Mouse (Mus musculus) lung, embryonic 14.5 days (tissue): ENCODE data around the gene 1700088E04Rik. TPM values are rescaled to one million over a fixed set of nuclear protein-coding genes. Genes with fewer than 3 reads are reported as not detected.
A peak's percentile ranks its signal among the peaks of the same experiment; 100 is the strongest.

Source experiments
- ATAC-seq: fragments of 200-750 bp; cut with Nextera tagmentation; 2 replicates; pipeline ENCODE4 v1.8.0; 2017; ENCODE audit warnings: mild to moderate bottlenecking, moderate TSS enrichment, moderate library complexity; ENCODE audit not compliant: insufficient read depth
- DNase-seq: peaks from one replicate; pipeline ENCODE4 v3.0.0-alpha.2; 2015
- H3K27ac ChIP-seq: fragments of 300-500 bp; sonication (generic); 2 replicates; pipeline ENCODE4 v1.5.1; 2014; ENCODE audit warnings: low read depth, mild to moderate bottlenecking, moderate library complexity
- H3K27me3 ChIP-seq: fragments of 300-500 bp; sonication (generic); 2 replicates; pipeline ENCODE4 v1.6.1; 2014; ENCODE audit warnings: low read length, control low read depth; ENCODE audit not compliant: insufficient read depth
- H3K36me3 ChIP-seq: fragments of 300-500 bp; sonication (generic); 2 replicates; pipeline ENCODE4 v1.6.1; 2014; ENCODE audit warnings: control low read depth; ENCODE audit not compliant: insufficient read depth
- H3K4me1 ChIP-seq: fragments of 300-500 bp; sonication (generic); 2 replicates; pipeline ENCODE4 v1.6.1; 2014; ENCODE audit warnings: antibody characterized with exemption, control low read depth; ENCODE audit not compliant: insufficient read depth
- H3K4me2 ChIP-seq: fragments of 300-500 bp; sonication (generic); 2 replicates; pipeline ENCODE4 v1.6.1; 2014; ENCODE audit warnings: mild to moderate bottlenecking
- H3K4me3 ChIP-seq: fragments of 300-500 bp; sonication (generic); 2 replicates; pipeline ENCODE4 v1.5.1; 2014; ENCODE audit warnings: low read depth, low read length
- H3K9ac ChIP-seq: fragments of 300-500 bp; sonication (generic); 2 replicates; pipeline ENCODE4 v1.6.1; 2014
- H3K9me3 ChIP-seq: fragments of 300-500 bp; sonication (generic); 2 replicates; pipeline ENCODE4 v1.6.1; 2016; ENCODE audit warnings: low read depth, low read length, control low read depth
- CTCF ChIP-seq: IDR thresholded peaks from 2 replicates; pipeline ENCODE4 v1.5.1; 2016; ENCODE audit warnings: antibody characterized with exemption, low read depth
- WGBS: fragments of 180-500 bp; shearing (Covaris S2); extraction: QIAGEN DNeasy Blood & Tissue Kit; methylation state at CpG from one replicate; pipeline ENCODE4 v1.1.7; 2014; 5-methylcytosine and 5-hydroxymethylcytosine counted together
- polyA plus RNA-seq: library from polyadenylated mRNA; unstranded; fragments of >200 nt; fragmentation: Nextera tagmentation; extraction: Ambion mirVana; gene quantifications from 2 replicates; pipeline ENCODE4 v1.2.1, GENCODE M21; 2014

Gene 1700088E04Rik
- polyA plus RNA-seq, 1 experiment from 2014 or later: 6.0 TPM

- TF ChIP-seq CTCF: no peak
- H3K27ac ChIP-seq: no peak overlapping the region
- H3K4me3 ChIP-seq: no peak overlapping the region
- H3K36me3 ChIP-seq: peaks cover 38% of the 10 kb centered on the region
- no peaks in the 10 kb centered on the region for H3K27me3 ChIP-seq
- no peaks in the 10 kb centered on the region for H3K4me1 ChIP-seq
- ATAC-seq (no peak), DNase-seq (no peak)
- no peak overlapping the region for H3K9ac ChIP-seq
- 77% methylated on average over 12 of the region's 12 CpGs for WGBS
- no peaks in the 10 kb centered on the region for H3K9me3 ChIP-seq
- no peak overlapping the region for H3K4me2 ChIP-seq
These were observed 2.3 kb upstream of the 1700088E04Rik start for GRCm38 (mm10) chr15:79143316-79143715.

- no peak for TF ChIP-seq CTCF
- Histone ChIP-seq H3K4me2 (peak overlapping the region; percentile 85), H3K9ac (peak overlapping the region; percentile 79), H3K4me1 (no peaks in the 10 kb centered on the region), H3K27ac (no peak overlapping the region), H3K4me3 (peak overlapping the region; percentile 90), H3K9me3 (no peaks in the 10 kb centered on the region), H3K36me3 (peaks cover 24% of the 10 kb centered on the region), H3K27me3 (no peaks in the 10 kb centered on the region)
- DNase-seq: no peak
- 1% methylated on average over 7 of the region's 7 CpGs for WGBS
- ATAC-seq: peak; percentile 52
These were observed 489 bp upstream of the 1700088E04Rik start for GRCm38 (mm10) chr15:79141566-79141917.

GRCm38 (mm10) chr15:79139640-79140039 lies 1.4 kb downstream of the 1700088E04Rik start:
- Histone ChIP-seq H3K4me3 (no peak overlapping the region), H3K4me1 (no peaks in the 10 kb centered on the region), H3K9ac (no peak overlapping the region), H3K27me3 (no peaks in the 10 kb centered on the region), H3K36me3 (peaks cover 9% of the 10 kb centered on the region), H3K27ac (no peak overlapping the region), H3K4me2 (no peak overlapping the region), H3K9me3 (no peaks in the 10 kb centered on the region)
- ATAC-seq (no peak), DNase-seq (peak; percentile 37)
- 57% methylated on average over 10 of the region's 10 CpGs for WGBS
- TF ChIP-seq CTCF: peak; percentile 53

DNA sequence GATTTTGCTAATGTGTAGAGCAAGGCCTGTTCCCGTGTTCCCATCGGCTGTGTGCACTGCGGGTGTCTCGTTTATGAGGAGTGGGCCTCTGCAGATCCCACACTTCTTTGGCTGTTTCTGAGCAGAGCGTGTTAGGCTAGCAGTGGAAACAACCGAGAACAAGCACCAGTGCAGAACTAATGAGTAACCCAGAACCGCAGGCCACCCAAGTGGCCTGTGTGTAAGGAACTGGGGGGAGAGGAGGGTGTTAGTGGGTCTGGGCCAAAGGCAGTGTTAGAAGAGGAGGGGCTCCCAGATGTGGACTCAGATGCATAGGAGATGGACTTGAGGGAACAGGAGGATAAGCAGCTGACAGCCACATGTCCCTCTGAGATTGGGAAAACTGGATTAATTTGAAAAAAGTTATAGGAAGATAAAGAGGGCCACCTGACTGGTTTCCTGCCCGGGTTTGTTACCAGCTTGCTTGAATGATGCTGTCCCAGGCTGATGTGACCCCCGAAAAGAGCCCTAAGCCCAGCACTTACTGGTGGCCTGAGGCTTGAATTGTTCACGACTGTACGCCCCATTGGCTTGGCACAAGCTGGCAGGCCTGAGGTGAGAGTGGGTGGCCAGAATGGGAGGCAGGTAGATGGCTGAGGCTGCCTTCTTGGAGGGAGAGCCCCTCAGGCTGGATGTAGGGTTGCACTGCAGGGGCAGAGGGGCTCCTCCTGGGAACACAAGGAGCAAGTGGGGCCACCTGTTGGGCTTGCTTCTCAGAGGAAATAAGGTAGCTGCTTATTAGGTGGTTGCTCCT lies 5.1 kb downstream of the 1700088E04Rik start:
- no peak overlapping the region for H3K4me2 ChIP-seq
- no peak overlapping the region for H3K27ac ChIP-seq
- 61% methylated on average over 11 of the region's 11 CpGs for WGBS
- no peak overlapping the region for H3K9ac ChIP-seq
- H3K9me3 ChIP-seq: no peaks in the 10 kb centered on the region
- DNase-seq (peak; percentile 31), ATAC-seq (peak; percentile 23; the same call in 1 of the 2 replicates)
- peaks cover 36% of the 10 kb centered on the region for H3K36me3 ChIP-seq
- no peak for TF ChIP-seq CTCF
- no peaks in the 10 kb centered on the region for H3K27me3 ChIP-seq
- no peak overlapping the region for H3K4me3 ChIP-seq
- H3K4me1 ChIP-seq: no peaks in the 10 kb centered on the region

DNA sequence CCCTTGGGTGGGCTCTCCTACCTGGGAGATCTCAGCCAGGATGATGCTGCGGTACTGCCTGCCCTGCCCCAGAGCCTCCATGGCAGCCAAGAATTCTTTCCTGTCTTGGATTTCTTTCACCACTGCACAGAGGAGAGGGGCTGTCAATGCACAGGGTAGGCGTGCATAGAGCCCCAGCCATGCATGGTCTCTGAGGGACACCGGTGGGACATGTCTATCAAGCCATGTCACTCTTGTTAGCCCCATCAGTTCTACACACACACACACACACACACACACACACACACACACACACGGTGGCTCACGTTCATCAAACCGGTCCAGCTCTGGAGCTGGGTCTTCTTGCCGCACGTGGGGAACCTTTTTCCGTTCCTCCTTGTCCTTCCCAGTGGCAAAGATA lies 5.7 kb downstream of the 1700088E04Rik start:
- H3K9ac ChIP-seq: 0 out of 2 replicates have a peak overlapping the region, but pooled peaks have one; percentile 11
- H3K36me3 ChIP-seq: peaks cover 42% of the 10 kb centered on the region
- no peaks in the 10 kb centered on the region for H3K9me3 ChIP-seq
- ATAC-seq (no peak), DNase-seq (no peak)
- H3K27ac ChIP-seq: no peak overlapping the region
- H3K4me1 ChIP-seq: no peaks in the 10 kb centered on the region
- H3K27me3 ChIP-seq: no peaks in the 10 kb centered on the region
- no peak for TF ChIP-seq CTCF
- 62% methylated on average over 9 of the region's 9 CpGs for WGBS
- H3K4me2 ChIP-seq: no peak overlapping the region
- no peak overlapping the region for H3K4me3 ChIP-seq

DNA sequence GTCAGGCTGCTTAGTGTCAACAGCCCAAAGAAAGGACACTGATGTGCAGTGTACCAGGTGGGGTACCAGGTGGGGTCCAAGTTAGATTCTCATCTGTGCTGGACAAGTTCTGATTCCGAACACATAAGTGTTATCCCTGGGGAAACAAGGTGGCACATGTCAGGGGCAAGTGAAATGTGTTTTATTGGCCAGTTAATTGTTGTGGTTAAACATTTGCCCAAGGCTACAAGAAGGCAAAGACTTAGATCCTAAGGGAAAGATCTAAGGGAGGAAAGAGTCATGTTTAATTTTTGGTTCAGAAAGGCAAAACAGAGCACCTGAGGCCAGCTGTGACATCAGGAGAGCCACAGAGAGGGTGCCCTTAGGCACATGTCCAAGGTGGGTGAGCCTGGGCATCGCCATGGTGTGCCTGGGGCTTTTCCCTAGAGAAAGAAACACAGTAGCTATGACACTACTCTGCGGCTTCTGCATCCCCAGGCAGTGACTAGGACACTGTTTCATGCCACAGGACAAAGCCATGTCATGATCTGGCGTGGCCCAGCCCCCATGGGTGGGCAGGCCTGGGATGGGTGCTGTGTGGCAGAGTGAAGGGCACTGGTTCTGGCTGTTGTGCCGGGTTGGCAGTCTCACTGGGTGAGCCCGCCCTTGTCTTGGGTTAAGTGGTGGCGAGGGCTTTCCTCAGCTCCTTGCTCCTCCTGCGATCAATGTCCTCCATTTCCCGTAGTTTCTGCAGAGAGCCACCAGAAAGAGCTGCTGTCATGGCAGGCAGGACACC lies 6.4 kb downstream of the 1700088E04Rik start:
- Histone ChIP-seq H3K4me1 (no peaks in the 10 kb centered on the region), H3K4me3 (no peak overlapping the region), H3K9ac (0 out of 2 replicates have a peak overlapping the region, but pooled peaks have one; percentile 11), H3K4me2 (no peak overlapping the region), H3K27me3 (no peaks in the 10 kb centered on the region), H3K27ac (no peak overlapping the region), H3K36me3 (peaks cover 49% of the 10 kb centered on the region), H3K9me3 (no peaks in the 10 kb centered on the region)
- ATAC-seq (no peak), DNase-seq (no peak)
- WGBS: 81% methylated on average over 9 of the region's 9 CpGs
- TF ChIP-seq CTCF: no peak

DNA sequence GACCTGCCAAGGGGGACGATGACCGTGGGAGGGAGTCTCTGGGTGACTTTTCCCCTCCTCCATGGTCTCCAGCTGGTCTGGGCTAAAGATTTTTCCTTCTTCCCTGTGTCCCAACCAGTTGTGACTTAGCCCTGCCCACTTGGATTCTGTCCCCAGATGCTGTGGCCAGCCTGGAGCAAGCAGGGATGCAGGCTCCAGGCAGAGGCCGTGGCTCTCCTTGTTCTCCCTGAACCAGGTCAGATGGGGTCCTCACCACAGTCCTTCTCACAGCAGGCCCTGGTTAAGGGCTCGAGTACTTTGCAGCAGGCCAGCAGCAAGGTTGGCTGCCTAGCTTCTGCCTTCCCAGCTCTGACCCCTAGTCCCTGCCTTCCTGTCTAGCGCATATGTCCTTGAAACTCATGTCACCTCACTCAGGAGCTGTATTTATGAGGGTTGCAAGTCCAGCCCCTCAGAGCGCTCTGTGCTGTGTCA lies 7.8 kb downstream of the 1700088E04Rik start:
- no peak overlapping the region for H3K4me2 ChIP-seq
- peaks cover 58% of the 10 kb centered on the region for H3K36me3 ChIP-seq
- no peaks in the 10 kb centered on the region for H3K4me1 ChIP-seq
- no peak for TF ChIP-seq CTCF
- H3K27me3 ChIP-seq: no peaks in the 10 kb centered on the region
- H3K4me3 ChIP-seq: no peak overlapping the region
- 73% methylated on average over 6 of the region's 6 CpGs for WGBS
- ATAC-seq (no peak), DNase-seq (no peak)
- H3K9ac ChIP-seq: no peak overlapping the region
- H3K9me3 ChIP-seq: no peaks in the 10 kb centered on the region; the same call in 1 of the 2 replicates
- H3K27ac ChIP-seq: no peak overlapping the region
